ENCODE assay signal across 8 mouse cellular contexts in the genomic region with DNA sequence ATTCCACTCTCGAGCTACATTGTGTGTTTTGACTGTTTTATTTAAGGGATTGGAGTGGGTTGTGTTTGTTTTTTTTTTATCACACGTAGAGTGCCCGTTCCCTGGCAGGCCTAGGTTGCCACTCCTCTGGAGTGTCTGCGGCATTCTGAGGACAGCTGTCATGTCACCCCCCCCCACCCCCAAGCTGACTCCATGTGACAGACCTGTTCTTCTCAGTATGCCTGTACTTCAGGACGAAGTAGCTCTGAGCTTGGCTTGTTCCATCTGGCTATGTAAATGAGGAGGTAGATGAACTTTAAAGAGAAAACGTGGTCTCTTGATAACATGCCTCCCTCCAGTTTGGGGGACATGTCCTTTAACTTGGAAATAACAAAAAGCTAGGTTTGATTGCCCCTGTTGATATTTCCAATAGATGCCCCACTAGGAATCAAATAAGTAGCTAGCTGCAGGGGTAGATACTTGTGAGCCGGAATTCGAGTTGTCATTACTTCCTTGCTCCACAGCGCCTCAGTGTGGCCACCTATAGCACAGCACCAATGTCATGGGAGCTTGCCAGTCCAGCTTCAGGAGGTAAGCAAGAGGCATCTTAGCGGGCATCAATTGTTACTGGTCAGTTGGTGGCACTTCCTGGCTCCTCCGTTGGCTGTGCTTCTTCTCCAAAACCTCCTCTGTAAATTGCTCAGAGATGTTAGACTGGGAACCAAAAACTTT. TPM values are rescaled to one million over a fixed set of nuclear protein-coding genes. Genes with fewer than 3 reads are reported as not detected.
DNase-seq lines count a peak whose midpoint lies in the region; ATAC-seq and TF ChIP-seq lines count a peak whose summit lies in the region.

No protein-coding gene starts in this region.

- TF ChIP-seq CTCF in CH12.LX (conservative IDR thresholded peaks at IDR 0.05 in 1 of 2, IDR thresholded peaks at IDR 0.05 in 1 of 2; ENCODE audit: low read depth in 2 of 2, low read length in 2 of 2), result peak; percentile 80 to 84
- TF ChIP-seq CTCF in lung, adult 2 months (IDR thresholded peaks at IDR 0.05; ENCODE audit: insufficient read depth, low read length), result peak; percentile 97

- H3K4me2 ChIP-seq in forebrain, embryonic 13.5 days, result no peak overlapping the region
- H3K4me2 ChIP-seq in CH12.LX (ENCODE audit: insufficient read depth, low read depth, poor library complexity, severe bottlenecking), result no peak overlapping the region; the same call in 1 of the 2 replicates

- dilution Hi-C loops in CH12.LX (cut with MboI; ENCODE audit: extremely low pct_ligation_motif_present, extremely low pct_unique_long_range_greater_than_20kb, low sequenced_read_pairs), result no loop called here

- peak; percentile 59 for TF ChIP-seq RAD21 in CH12.LX (IDR thresholded peaks at IDR 0.05; ENCODE audit: low read depth, low read length)

- no peak for TF ChIP-seq POLR2A in CH12.LX (IDR thresholded peaks at IDR 0.05; ENCODE audit: low read depth, low read length)
- no peak for TF ChIP-seq POLR2A in lung, adult 2 months (IDR thresholded peaks at IDR 0.05; ENCODE audit: borderline replicate concordance, extremely low read depth, low read depth, low read length)

- in situ Hi-C loops in CH12.LX (cut with MboI; ENCODE audit: low pct_ligation_motif_present, low pct_unique_long_range_greater_than_20kb, low sequenced_read_pairs), result no loop called here

- no peaks in the 10 kb centered on the region for H3K9me3 ChIP-seq in forebrain, embryonic 10.5 days
- no peaks in the 10 kb centered on the region for H3K9me3 ChIP-seq in forebrain, embryonic 13.5 days (replicated peaks)
- H3K9me3 ChIP-seq in CH12.LX (replicated peaks; ENCODE audit: low read length), result peaks cover 7% of the 10 kb centered on the region

- TF ChIP-seq EP300 in CH12.LX (IDR thresholded peaks at IDR 0.05; ENCODE audit: low read length), result no peak

- H3K9ac ChIP-seq in forebrain, embryonic 13.5 days, result no peak overlapping the region
- H3K9ac ChIP-seq in CH12.LX (ENCODE audit: insufficient read depth, low read depth), result no peak overlapping the region

- no peak overlapping the region for H3K4me3 ChIP-seq in forebrain, embryonic 10.5 days
- H3K4me3 ChIP-seq in forebrain, embryonic 13.5 days, result no peak overlapping the region
- H3K4me3 ChIP-seq in CH12.LX (replicated peaks in 1 of 3; ENCODE audit: low read depth in 2 of 3, low read length in 2 of 3, poor library complexity in 1 of 3), result no peak overlapping the region
- no peak overlapping the region for H3K4me3 ChIP-seq in lung, adult 2 months (replicated peaks; ENCODE audit: extremely low read depth, low read depth, low read length)

- no peak overlapping the region for H3K27ac ChIP-seq in forebrain, embryonic 10.5 days
- no peak overlapping the region for H3K27ac ChIP-seq in forebrain, embryonic 13.5 days
- no peak overlapping the region for H3K27ac ChIP-seq in CH12.LX (ENCODE audit: insufficient read depth, low read depth)

- ATAC-seq in forebrain, embryonic 13.5 days, result no peak

- peaks cover 4% of the 10 kb centered on the region for H3K4me1 ChIP-seq in forebrain, embryonic 10.5 days
- H3K4me1 ChIP-seq in forebrain, embryonic 13.5 days, result no peaks in the 10 kb centered on the region
- no peaks in the 10 kb centered on the region for H3K4me1 ChIP-seq in CH12.LX (ENCODE audit: control insufficient read depth in 1 of 2, insufficient read depth in 2 of 2)
- no peaks in the 10 kb centered on the region for H3K4me1 ChIP-seq in lung, adult 2 months (ENCODE audit: control insufficient read depth, insufficient read depth, low read length)

- peak; percentile 65 for DNase-seq in forebrain, embryonic 10.5 days (ENCODE audit: extremely low spot score, low spot score)
- peak; percentile 44 for DNase-seq in CH12.LX (ENCODE audit: extremely low read depth)
- DNase-seq in c-Kit-positive CD71-negative TER-119-negative erythroid progenitor cells, embryonic 14.5 days (ENCODE audit: low read depth), result peak; percentile 23
- DNase-seq in frontal cortex, adult 2 months (ENCODE audit: extremely low spot score in 1 of 2, low spot score in 1 of 2), result peak; percentile 61 to 90
- DNase-seq in kidney, postnatal 4 days, result peak; percentile 85 to 86
- DNase-seq in lung, adult 2 months, result peak; percentile 73
- peak; percentile 53 to 78 for DNase-seq in spleen, postnatal 10 days (ENCODE audit: low spot score in 2 of 2)

- H3K79me2 ChIP-seq in CH12.LX (replicated peaks; ENCODE audit: control insufficient read depth, extremely low read depth, insufficient read depth, poor library complexity, severe bottlenecking), result no peaks in the 10 kb centered on the region; the same call in 1 of the 2 replicates

- 47% methylated on average over 11 of the region's 11 CpGs for WGBS in forebrain, embryonic 10.5 days
- 37% methylated on average over 11 of the region's 11 CpGs for WGBS in forebrain, embryonic 13.5 days
- 34% methylated on average over 11 of the region's 11 CpGs for WGBS in lung, adult 2 months

- H3K36me3 ChIP-seq in forebrain, embryonic 10.5 days (replicated peaks), result no peaks in the 10 kb centered on the region
- no peaks in the 10 kb centered on the region for H3K36me3 ChIP-seq in forebrain, embryonic 13.5 days (ENCODE audit: poor library complexity, severe bottlenecking)
- no peaks in the 10 kb centered on the region for H3K36me3 ChIP-seq in CH12.LX (replicated peaks in 1 of 2; ENCODE audit: control insufficient read depth in 1 of 2, insufficient read depth in 1 of 2, low read length in 1 of 2)

- no peaks in the 10 kb centered on the region for H3K27me3 ChIP-seq in forebrain, embryonic 10.5 days (ENCODE audit: poor library complexity, severe bottlenecking)
- no peaks in the 10 kb centered on the region for H3K27me3 ChIP-seq in forebrain, embryonic 13.5 days
- peaks cover 78% of the 10 kb centered on the region for H3K27me3 ChIP-seq in CH12.LX (replicated peaks)

TF ChIP-seq in CH12.LX, 34 proteins besides CTCF, POLR2A, EP300 and RAD21:
- TF ChIP-seq MEF2A (IDR thresholded peaks at IDR 0.05; ENCODE audit: borderline replicate concordance, low read depth, low read length), result no peak
- no peak for TF ChIP-seq IRF4 (IDR thresholded peaks at IDR 0.05; ENCODE audit: low read depth, low read length)
- no peak for TF ChIP-seq ZC3H11A (IDR thresholded peaks at IDR 0.05; ENCODE audit: low read depth, low read length)
- TF ChIP-seq KAT2A (IDR thresholded peaks at IDR 0.05; ENCODE audit: insufficient replicate concordance, low read length), result no peak
- peak; percentile 88 for TF ChIP-seq SMC3 (IDR thresholded peaks at IDR 0.05; ENCODE audit: low read depth, low read length)
- TF ChIP-seq POLR2AphosphoS2 (IDR thresholded peaks at IDR 0.05; ENCODE audit: low read depth, low read length), result no peak

RNA-seq across cellular contexts. Expression of a gene that starts 39.7 kb away (rescaled TPM):
- 3.2 and 3.7 TPM in 2 replicates for polyA plus RNA-seq in forebrain, embryonic 10.5 days (2016; fragmentation: Nextera tagmentation; extraction: Ambion mirVana)
- polyA plus RNA-seq in forebrain, embryonic 13.5 days (2015; fragmentation: Nextera tagmentation; extraction: Ambion mirVana), result 18.5 and 37.1 TPM in 2 replicates
- not detected in 2 replicates for total RNA-seq in CH12.LX (2012; rRNA removed)
- not detected in 2 replicates for total RNA-seq in CH12.LX (2014; rRNA removed)
- not detected in 2 replicates for polyA plus RNA-seq in CH12.LX (2012; ENCODE audit: insufficient read length, low read depth)
- 103 and 104 TPM in 2 replicates for polyA plus RNA-seq in frontal cortex, adult 2 months (2012; rRNA removed)
- 0.08 and 0.11 TPM in 2 replicates for polyA plus RNA-seq in lung, adult 2 months (2012; rRNA removed)

Comparison
In these comparisons a context has a peak if more than half of its experiments do, and no peak if none do; other contexts are left out.
1. DNase-seq: peak in every context shown above with its lines; median percentile 86 in kidney, postnatal 4 days; 76 in frontal cortex, adult 2 months; 73 in lung, adult 2 months; 66 in spleen, postnatal 10 days; 65 in forebrain, embryonic 10.5 days; 44 in CH12.LX; 23 in c-Kit-positive CD71-negative TER-119-negative erythroid progenitor cells, embryonic 14.5 days.